Mouse (Mus musculus): ENCODE measurements around the gene Naa38. TPM values are rescaled to one million over a fixed set of nuclear protein-coding genes. Genes with fewer than 3 reads are reported as not detected.
"Not testable (repeated sequence)": the region's sequence is repeated elsewhere in the genome, so short reads cannot be mapped to it uniquely, and the experiment has no call there.

Gene Naa38
- polyA plus RNA-seq, 1 experiment: 222 TPM

GRCm38 (mm10) chr11:69386758-69387157 lies 8.5 kb upstream of the Naa38 start:
- H3K4me3 ChIP-seq (ENCODE audit: insufficient read depth, low read length): no peak overlapping the region
- H3K4me1 ChIP-seq (ENCODE audit: control insufficient read depth, insufficient read depth, low read length): peaks cover 2% of the 10 kb centered on the region; the same call in 1 of the 2 replicates
- TF ChIP-seq CTCF (IDR thresholded peaks at IDR 0.05; ENCODE audit: extremely low read depth, insufficient read depth, low read length) (no peak), POLR2A (IDR thresholded peaks at IDR 0.05; ENCODE audit: extremely low read depth, insufficient read depth, low read length) (no peak)
- H3K27ac ChIP-seq (ENCODE audit: insufficient read depth, low read length): no peak overlapping the region

- H3K27ac ChIP-seq (ENCODE audit: insufficient read depth, low read length): no peak overlapping the region
- no peak overlapping the region for H3K4me3 ChIP-seq (ENCODE audit: insufficient read depth, low read length)
- peaks cover 2% of the 10 kb centered on the region; the same call in 1 of the 2 replicates for H3K4me1 ChIP-seq (ENCODE audit: control insufficient read depth, insufficient read depth, low read length)
- TF ChIP-seq POLR2A (IDR thresholded peaks at IDR 0.05; ENCODE audit: extremely low read depth, insufficient read depth, low read length): no peak
- TF ChIP-seq CTCF (IDR thresholded peaks at IDR 0.05; ENCODE audit: extremely low read depth, insufficient read depth, low read length): 0 out of 2 replicates have a peak, but pooled peaks have one; percentile 3
These were observed 6.6 kb upstream of the Naa38 start for GRCm38 (mm10) chr11:69388680-69389079.

DNA sequence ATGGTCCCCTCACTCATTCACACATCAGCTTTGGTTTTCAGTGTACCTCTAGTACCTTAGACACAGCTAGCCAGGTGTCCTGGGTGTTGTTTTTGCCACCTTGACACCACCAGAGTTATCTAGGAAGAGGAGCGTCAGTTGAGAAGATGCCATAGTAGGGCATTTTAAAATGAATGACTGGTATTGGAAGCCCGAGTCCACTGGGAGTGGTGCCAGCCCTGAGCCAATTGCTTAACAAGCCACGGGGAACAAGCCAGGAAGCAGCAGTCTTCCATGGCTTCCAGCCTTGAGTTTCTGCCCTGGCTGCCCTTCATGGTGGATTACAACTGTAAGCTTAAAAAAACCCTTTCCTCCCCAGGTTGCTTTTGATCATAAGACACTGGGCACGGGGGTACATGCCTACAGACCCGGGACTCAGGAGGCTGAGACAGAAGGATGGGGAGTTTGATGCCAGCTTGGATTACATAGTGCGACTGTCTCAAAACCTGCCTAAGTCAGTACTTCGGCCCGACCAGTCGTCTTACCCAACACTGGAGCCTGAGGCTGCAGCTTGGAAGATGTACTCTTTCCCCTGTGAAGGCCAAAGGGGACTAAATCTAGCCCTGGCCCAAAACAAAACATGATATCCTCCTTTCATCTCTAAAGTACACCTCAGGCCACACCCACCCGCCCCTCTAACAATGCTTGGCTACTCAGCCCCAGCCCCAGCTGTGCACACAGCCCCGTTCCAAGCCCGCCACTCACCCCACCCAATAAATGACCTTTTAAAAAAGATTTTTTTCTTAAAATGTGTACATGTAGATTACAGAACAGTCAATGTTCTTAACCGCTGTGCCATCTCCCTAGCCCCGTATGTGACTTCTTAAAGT lies 5.5 kb upstream of the Naa38 start:
- TF ChIP-seq CTCF (IDR thresholded peaks at IDR 0.05; ENCODE audit: extremely low read depth, insufficient read depth, low read length) (no peak), POLR2A (IDR thresholded peaks at IDR 0.05; ENCODE audit: extremely low read depth, insufficient read depth, low read length) (no peak)

DNA sequence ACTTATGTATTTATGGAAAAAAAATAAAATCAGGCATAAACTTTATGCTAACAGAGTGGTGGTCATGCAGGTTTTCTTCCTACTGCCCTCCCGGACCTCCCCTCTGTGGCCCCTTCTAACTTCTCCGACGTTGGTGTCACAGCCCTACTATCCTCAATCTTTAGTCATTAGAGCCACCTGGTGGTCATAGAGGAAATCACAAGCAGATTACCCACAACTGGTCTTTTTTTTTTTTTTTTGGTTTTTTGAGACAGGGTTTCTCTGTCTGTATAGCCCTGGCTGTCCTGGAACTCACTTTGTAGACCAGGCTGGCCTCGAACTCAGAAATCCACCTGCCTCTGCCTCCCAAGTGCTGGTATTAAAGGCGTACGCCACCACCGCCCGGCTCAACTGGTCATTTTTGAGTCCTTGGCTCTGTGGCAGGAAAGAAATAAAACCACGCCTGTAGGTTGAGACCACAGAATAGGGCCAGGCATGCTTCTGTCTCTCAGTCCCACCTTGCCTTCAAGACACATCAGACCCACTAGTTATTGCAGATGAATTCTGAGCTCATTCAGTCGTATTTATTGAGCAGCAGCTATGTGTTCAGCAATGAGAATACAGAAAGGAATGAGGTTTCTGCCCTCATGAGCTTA lies 4.8 kb upstream of the Naa38 start:
- Histone ChIP-seq H3K4me1 (ENCODE audit: control insufficient read depth, insufficient read depth, low read length) (peaks cover 2% of the 10 kb centered on the region; the same call in 1 of the 2 replicates), H3K27ac (ENCODE audit: insufficient read depth, low read length) (no peak overlapping the region), H3K4me3 (ENCODE audit: insufficient read depth, low read length) (no peak overlapping the region)
- TF ChIP-seq POLR2A (IDR thresholded peaks at IDR 0.05; ENCODE audit: extremely low read depth, insufficient read depth, low read length) (no peak), CTCF (IDR thresholded peaks at IDR 0.05; ENCODE audit: extremely low read depth, insufficient read depth, low read length) (peak; percentile 53; the same call in 1 of the 2 replicates)

More for the DNA sequence above, 5.5 kb upstream of the Naa38 start:
- Histone ChIP-seq H3K4me1 (ENCODE audit: control insufficient read depth, insufficient read depth, low read length) (peaks cover 2% of the 10 kb centered on the region; the same call in 1 of the 2 replicates), H3K27ac (ENCODE audit: insufficient read depth, low read length) (no peak overlapping the region), H3K4me3 (ENCODE audit: insufficient read depth, low read length) (no peak overlapping the region)

GRCm38 (mm10) chr11:69394591-69395167 lies 608 bp upstream of the Naa38 start:
- peak overlapping the region; percentile 85 for H3K4me3 ChIP-seq (ENCODE audit: insufficient read depth, low read length)
- not testable (repeated sequence) for H3K27ac ChIP-seq (ENCODE audit: insufficient read depth, low read length); H3K4me1 ChIP-seq (ENCODE audit: control insufficient read depth, insufficient read depth, low read length)

GRCm38 (mm10) chr11:69395634-69396373 lies 517 bp downstream of the Naa38 start:
- TF ChIP-seq POLR2A (IDR thresholded peaks at IDR 0.05; ENCODE audit: extremely low read depth, insufficient read depth, low read length): peak; percentile 90
- TF ChIP-seq CTCF (IDR thresholded peaks at IDR 0.05; ENCODE audit: extremely low read depth, insufficient read depth, low read length): no peak
- Histone ChIP-seq H3K4me1 (ENCODE audit: control insufficient read depth, insufficient read depth, low read length) (no peaks in the 10 kb centered on the region), H3K27ac (ENCODE audit: insufficient read depth, low read length) (peak overlapping the region; percentile 95), H3K4me3 (ENCODE audit: insufficient read depth, low read length) (peak overlapping the region; percentile 85)

GRCm38 (mm10) chr11:69396772-69397171 lies 1.5 kb downstream of the Naa38 start:
- TF ChIP-seq POLR2A (IDR thresholded peaks at IDR 0.05; ENCODE audit: extremely low read depth, insufficient read depth, low read length) (0 out of 2 replicates have a peak, but pooled peaks have one; percentile 13), CTCF (IDR thresholded peaks at IDR 0.05; ENCODE audit: extremely low read depth, insufficient read depth, low read length) (no peak)
- peak overlapping the region; percentile 85 for H3K4me3 ChIP-seq (ENCODE audit: insufficient read depth, low read length)
- H3K27ac ChIP-seq (ENCODE audit: insufficient read depth, low read length): peak overlapping the region; percentile 56
- H3K4me1 ChIP-seq (ENCODE audit: control insufficient read depth, insufficient read depth, low read length): no peaks in the 10 kb centered on the region

DNA sequence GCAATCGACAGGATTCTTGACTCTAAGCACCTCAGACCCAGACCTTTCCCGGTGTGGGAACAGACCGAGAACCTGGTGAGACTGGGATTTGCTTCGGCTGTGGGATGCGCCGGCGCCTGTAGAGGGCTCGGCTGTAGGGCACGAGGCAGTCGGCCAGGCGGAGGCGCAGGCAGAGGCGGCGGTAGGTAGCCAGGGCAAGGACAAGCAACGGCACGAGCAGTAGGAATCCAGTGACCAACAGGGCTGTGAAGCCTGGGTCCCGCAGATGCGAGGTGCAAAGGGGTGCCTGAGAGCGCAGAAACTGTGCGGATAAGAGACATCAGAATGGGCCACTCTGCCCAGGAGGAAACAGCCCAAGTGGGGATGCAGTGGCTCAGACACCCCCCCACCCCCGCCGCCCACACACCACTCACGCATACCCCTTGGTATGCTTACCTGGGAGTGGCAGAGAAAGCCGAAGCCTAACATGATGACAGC lies 2.3 kb downstream of the Naa38 start:
- H3K4me1 ChIP-seq (ENCODE audit: control insufficient read depth, insufficient read depth, low read length): no peaks in the 10 kb centered on the region
- H3K4me3 ChIP-seq (ENCODE audit: insufficient read depth, low read length): peak overlapping the region; percentile 85
- H3K27ac ChIP-seq (ENCODE audit: insufficient read depth, low read length): peak overlapping the region; percentile 82
- 0 out of 2 replicates have a peak, but pooled peaks have one; percentile 3 for TF ChIP-seq POLR2A (IDR thresholded peaks at IDR 0.05; ENCODE audit: extremely low read depth, insufficient read depth, low read length)
- TF ChIP-seq CTCF (IDR thresholded peaks at IDR 0.05; ENCODE audit: extremely low read depth, insufficient read depth, low read length): no peak

GRCm38 (mm10) chr11:69398059-69398458 lies 2.8 kb downstream of the Naa38 start, which contains the start of gene Tmem88:
Gene Tmem88 (minus strand): TSS chr11:69398234.
- peak within 1 kb of the TSS; percentile 85 for H3K4me3 ChIP-seq (ENCODE audit: insufficient read depth, low read length)
- TF ChIP-seq CTCF (IDR thresholded peaks at IDR 0.05; ENCODE audit: extremely low read depth, insufficient read depth, low read length): no peak
- TF ChIP-seq POLR2A (IDR thresholded peaks at IDR 0.05; ENCODE audit: extremely low read depth, insufficient read depth, low read length): no peak

More at GRCm38 (mm10) chr11:69398059-69398458, 2.8 kb downstream of the Naa38 start, which contains the start of gene Tmem88:
- no peaks in the 10 kb centered on the region for H3K4me1 ChIP-seq (ENCODE audit: control insufficient read depth, insufficient read depth, low read length)
- H3K27ac ChIP-seq (ENCODE audit: insufficient read depth, low read length): peak within 1 kb of the TSS; percentile 82
